Mouse (Mus musculus) liver, embryonic 14.5 days (tissue): ENCODE measurements at regions not wholly inside any gene's neighbourhood (a gene's known extent, or its start where the extent isn't known, plus 50 kb on each side); places are given as distances from the start of the nearest gene placed in this dataset.
A peak's percentile ranks its signal among the peaks of the same experiment; 100 is the strongest.

Experiments
- ATAC-seq: fragments of 200-750 bp; cut with Nextera tagmentation; 2 replicates; pipeline ENCODE4 v1.8.0; 2017; ENCODE audit warnings: moderate number of reproducible peaks, mild to moderate bottlenecking, moderate library complexity; ENCODE audit not compliant: insufficient read depth
- DNase-seq, 3 experiments: peaks; one replicate each; pipeline ENCODE4 v3.0.0-alpha.2; 2012 to 2013; ENCODE audit warnings: low read depth in 3 of 3, low spot score in 3 of 3
- H3K27ac ChIP-seq: fragments of 300-500 bp; sonication (generic); 2 replicates; pipeline ENCODE4 v1.5.1; 2014; ENCODE audit warnings: moderate library complexity, mild to moderate bottlenecking, control low read depth, inconsistent platforms
- H3K27me3 ChIP-seq: fragments of 300-500 bp; sonication (generic); 2 replicates; pipeline ENCODE4 v1.6.1; 2014; ENCODE audit warnings: mild to moderate bottlenecking, low read length, moderate library complexity; ENCODE audit not compliant: control insufficient read depth, insufficient read depth
- H3K36me3 ChIP-seq: fragments of 300-500 bp; sonication (generic); replicated peaks from 2 replicates; pipeline ENCODE4 v1.6.1; 2014; ENCODE audit warnings: low read depth; ENCODE audit not compliant: control insufficient read depth, insufficient read depth
- H3K4me1 ChIP-seq, 2 experiments: fragments of 200-500 bp in 1 of 2; fragments of 300-500 bp in 1 of 2; sonication (generic) in 1 of 2; replicated peaks; 2 replicates each; pipeline ENCODE4 v1.6.1; 2012 to 2014; ENCODE audit warnings: antibody characterized with exemption in 1 of 2, inconsistent platforms in 1 of 2, low read length in 1 of 2; ENCODE audit not compliant: control insufficient read depth in 2 of 2, insufficient read depth in 2 of 2
- H3K4me2 ChIP-seq: fragments of 300-500 bp; sonication (generic); 2 replicates; pipeline ENCODE4 v1.6.1; 2014; ENCODE audit warnings: low read depth, mild to moderate bottlenecking, control low read depth, moderate library complexity
- H3K4me3 ChIP-seq, 2 experiments: fragments of 200-500 bp in 1 of 2; fragments of 300-500 bp in 1 of 2; sonication (generic) in 1 of 2; 2 replicates each; pipeline ENCODE4 v1.5.1; 2012 to 2014; ENCODE audit warnings: low read depth in 2 of 2, low read length in 2 of 2, mild to moderate bottlenecking in 2 of 2, control low read depth in 1 of 2, inconsistent platforms in 1 of 2, moderate library complexity in 1 of 2; ENCODE audit not compliant: insufficient read depth in 1 of 2
- H3K9ac ChIP-seq: fragments of 300-500 bp; sonication (generic); replicated peaks from 2 replicates; pipeline ENCODE4 v1.6.1; 2014; ENCODE audit warnings: mild to moderate bottlenecking, control low read depth, moderate library complexity
- H3K9me3 ChIP-seq: fragments of 300-500 bp; sonication (generic); 2 replicates; pipeline ENCODE4 v1.6.1; 2016; ENCODE audit warnings: low read length, mixed read lengths; ENCODE audit not compliant: control insufficient read depth
- CTCF ChIP-seq: IDR thresholded peaks from 2 replicates; pipeline ENCODE4 v1.5.1; 2016; ENCODE audit warnings: antibody characterized with exemption, low read depth, control low read depth
- EP300 ChIP-seq: IDR thresholded peaks from 2 replicates; pipeline ENCODE4 v1.6.1; 2016; ENCODE audit warnings: antibody characterized with exemption, low read depth
- WGBS: fragments of 180-500 bp; shearing (Covaris S2); extraction: QIAGEN DNeasy Blood & Tissue Kit; methylation state at CpG from one replicate; pipeline ENCODE4 v1.1.7; 2014; ENCODE audit not compliant: insufficient replicate concordance; 5-methylcytosine and 5-hydroxymethylcytosine counted together

DNA sequence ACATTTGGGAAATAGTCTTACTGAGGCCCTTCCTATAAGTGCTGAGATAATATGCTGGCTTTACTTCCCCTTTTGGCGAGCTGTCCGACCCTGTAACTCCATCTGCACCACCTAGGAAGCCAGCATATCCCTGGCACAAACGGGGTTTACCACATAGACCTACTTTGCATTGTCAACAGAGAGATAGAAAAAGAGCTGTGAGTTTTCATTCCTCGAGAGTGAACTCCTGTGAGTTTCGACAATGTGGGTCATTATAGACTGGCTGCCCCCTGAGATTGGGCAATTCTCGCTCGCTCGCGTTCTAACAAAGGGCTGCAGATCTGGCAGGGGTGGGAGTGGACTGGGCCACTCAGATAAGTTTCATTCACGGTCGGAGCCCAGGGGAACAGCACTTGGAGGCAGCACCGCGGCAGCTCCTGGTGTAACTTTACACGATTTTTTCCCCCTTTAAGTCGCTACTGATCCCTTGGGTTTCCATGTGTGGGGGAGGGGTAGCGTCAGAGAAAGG, 98.3 kb upstream of the Adgrl2 start:
- Histone ChIP-seq H3K27ac (no peak overlapping the region), H3K4me2 (peak overlapping the region; percentile 42), H3K9ac (no peak overlapping the region), H3K9me3 (no peaks in the 10 kb centered on the region), H3K36me3 (no peaks in the 10 kb centered on the region), H3K4me3 (peak overlapping the region; percentile 3 to 44; a peak in 2 of 4 replicates), H3K27me3 (no peaks in the 10 kb centered on the region), H3K4me1 (peaks cover 0 to 24% of the 10 kb centered on the region in 2 experiments; a peak in 2 of 4 replicates)
- no peak for DNase-seq
- ATAC-seq: peak; percentile 42; the same call in 1 of the 2 replicates
- TF ChIP-seq CTCF (no peak), EP300 (no peak)
- WGBS: 2% methylated on average over 16 of the region's 16 CpGs

DNA sequence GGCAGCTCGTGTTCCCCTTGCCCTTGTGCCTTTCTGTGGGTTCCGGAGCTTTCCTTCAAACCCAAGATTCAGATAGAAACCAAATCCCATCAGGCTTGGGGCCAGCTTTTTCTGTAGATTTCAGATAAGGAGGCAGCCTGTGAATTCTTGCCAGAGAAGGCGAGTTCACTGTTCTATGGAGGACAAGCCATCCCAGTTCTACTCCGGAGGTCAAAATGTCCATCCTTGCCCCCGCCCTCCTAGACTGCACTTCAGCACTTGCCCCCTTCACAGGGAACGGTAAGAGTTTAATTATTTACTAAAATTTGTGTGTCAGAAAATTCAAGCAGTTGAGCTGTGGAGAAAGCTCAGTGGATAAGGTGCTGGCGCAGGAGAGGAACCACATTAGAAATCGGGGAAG, 97.1 kb upstream of the Adgrl2 start:
- TF ChIP-seq EP300 (no peak), CTCF (no peak)
- H3K4me3 ChIP-seq: no peak overlapping the region
- peaks cover 0 to 27% of the 10 kb centered on the region in 2 experiments; a peak in 2 of 4 replicates for H3K4me1 ChIP-seq
- no peak overlapping the region for H3K9ac ChIP-seq
- WGBS: 63% methylated on average over 8 of the region's 8 CpGs
- H3K27me3 ChIP-seq: no peaks in the 10 kb centered on the region
- no peak overlapping the region for H3K27ac ChIP-seq
- H3K36me3 ChIP-seq: no peaks in the 10 kb centered on the region
- no peaks in the 10 kb centered on the region for H3K9me3 ChIP-seq
- DNase-seq: no peak
- ATAC-seq: no peak
- no peak overlapping the region for H3K4me2 ChIP-seq

DNA sequence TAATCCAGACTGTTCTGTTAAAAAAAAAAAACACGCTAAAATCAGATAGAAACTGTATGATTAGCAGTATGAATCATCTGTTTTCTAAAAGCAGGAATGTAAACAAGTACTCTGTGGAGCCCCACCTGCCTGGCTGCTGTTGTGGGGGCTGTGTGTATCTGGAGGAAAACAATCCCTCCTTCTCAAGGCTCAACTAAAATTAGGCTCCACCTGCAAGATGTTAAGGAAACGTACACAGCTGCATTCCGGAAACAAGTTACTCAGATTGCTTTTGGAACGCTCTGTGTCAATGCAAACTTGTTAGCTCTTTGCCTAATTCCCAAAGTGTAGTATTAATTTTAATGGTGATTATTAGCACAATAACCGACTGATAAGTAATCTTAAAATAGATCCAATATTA, 96.3 kb upstream of the Adgrl2 start:
- Histone ChIP-seq H3K27me3 (no peaks in the 10 kb centered on the region), H3K4me1 (peaks cover 0 to 27% of the 10 kb centered on the region in 2 experiments; a peak in 2 of 4 replicates), H3K27ac (no peak overlapping the region), H3K9me3 (no peaks in the 10 kb centered on the region), H3K9ac (no peak overlapping the region), H3K4me2 (no peak overlapping the region), H3K36me3 (no peaks in the 10 kb centered on the region), H3K4me3 (no peak overlapping the region)
- 52% methylated on average over 5 of the region's 5 CpGs for WGBS
- ATAC-seq (no peak), DNase-seq (no peak)
- no peak for TF ChIP-seq EP300
- no peak for TF ChIP-seq CTCF

DNA sequence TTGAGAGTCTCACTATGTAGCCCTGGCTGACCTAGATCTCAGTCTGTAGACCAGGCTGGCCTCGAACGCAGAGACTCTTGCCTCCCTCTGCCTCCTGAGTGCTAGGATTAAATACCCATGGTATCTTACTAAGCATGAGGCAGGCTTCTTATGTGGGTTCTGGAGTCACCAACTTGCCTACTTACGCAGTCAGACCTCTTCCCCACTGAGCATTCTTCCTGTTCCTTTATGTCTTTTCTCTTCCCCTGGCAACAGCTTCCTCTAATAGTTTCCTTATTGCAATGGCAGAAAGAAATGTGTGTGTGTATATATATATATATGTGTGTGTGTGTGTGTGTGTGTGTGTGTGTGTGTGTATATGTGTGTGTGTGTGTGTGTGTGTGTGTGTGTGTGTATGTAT, 95.7 kb upstream of the Adgrl2 start:
- Histone ChIP-seq H3K27me3 (no peaks in the 10 kb centered on the region), H3K4me1 (peaks cover 0 to 27% of the 10 kb centered on the region in 2 experiments; a peak in 2 of 4 replicates), H3K9me3 (no peaks in the 10 kb centered on the region), H3K9ac (no peak overlapping the region), H3K27ac (no peak overlapping the region), H3K36me3 (no peaks in the 10 kb centered on the region), H3K4me3 (no peak overlapping the region), H3K4me2 (no peak overlapping the region)
- DNase-seq (no peak), ATAC-seq (no peak)
- no peak for TF ChIP-seq EP300
- TF ChIP-seq CTCF: no peak
- 54% methylated on average over 3 of the region's 3 CpGs for WGBS

DNA sequence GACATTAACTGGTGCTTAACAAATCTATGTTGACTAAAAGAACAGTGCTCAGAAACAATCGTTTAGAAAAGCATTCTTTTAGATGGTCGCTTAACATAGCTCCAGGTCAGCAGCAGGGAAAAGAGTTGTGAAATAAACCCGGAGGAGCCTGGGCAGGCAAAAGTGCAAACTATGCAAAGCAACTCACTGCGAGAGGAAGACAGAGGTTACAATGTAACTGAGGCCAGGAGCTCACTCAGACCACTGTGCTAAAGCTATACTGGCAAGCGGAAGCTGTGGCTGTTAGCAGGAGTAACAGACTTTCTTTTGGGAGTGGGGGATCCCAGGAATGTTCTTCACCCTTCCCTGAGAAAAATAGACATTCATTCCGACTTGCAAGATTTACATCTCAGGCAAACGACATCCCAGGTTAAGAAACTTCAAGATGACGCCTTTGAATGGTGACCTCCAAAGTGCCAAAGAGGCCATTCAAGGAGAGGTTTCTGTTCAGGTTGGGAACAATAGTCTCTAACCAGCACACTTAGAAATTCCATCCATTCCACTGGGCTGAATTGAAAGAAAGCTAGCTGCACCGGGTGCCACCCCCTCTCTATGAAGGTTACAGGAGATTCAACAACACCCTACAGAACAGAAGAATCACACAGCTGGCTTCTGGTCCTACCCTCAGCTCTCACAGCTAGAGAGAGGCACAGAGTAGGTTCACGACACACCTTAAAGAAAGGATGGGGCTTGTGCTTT, 94.7 kb upstream of the Adgrl2 start:
- WGBS: 44% methylated on average over 10 of the region's 10 CpGs
- TF ChIP-seq EP300 (no peak), CTCF (no peak)
- no peak overlapping the region for H3K4me2 ChIP-seq
- H3K4me1 ChIP-seq: peaks cover 0 to 27% of the 10 kb centered on the region in 2 experiments; a peak in 2 of 4 replicates
- H3K9me3 ChIP-seq: no peaks in the 10 kb centered on the region
- no peak for ATAC-seq
- no peaks in the 10 kb centered on the region for H3K36me3 ChIP-seq
- no peak overlapping the region for H3K9ac ChIP-seq
- no peak overlapping the region for H3K27ac ChIP-seq
- DNase-seq: no peak
- no peaks in the 10 kb centered on the region for H3K27me3 ChIP-seq
- H3K4me3 ChIP-seq: no peak overlapping the region
